Mouse (Mus musculus): ENCODE measurements at regions not wholly inside any gene's neighbourhood (a gene's known extent, or its start where the extent isn't known, plus 50 kb on each side); places are given as distances from the start of the nearest gene placed in this dataset.

DNA sequence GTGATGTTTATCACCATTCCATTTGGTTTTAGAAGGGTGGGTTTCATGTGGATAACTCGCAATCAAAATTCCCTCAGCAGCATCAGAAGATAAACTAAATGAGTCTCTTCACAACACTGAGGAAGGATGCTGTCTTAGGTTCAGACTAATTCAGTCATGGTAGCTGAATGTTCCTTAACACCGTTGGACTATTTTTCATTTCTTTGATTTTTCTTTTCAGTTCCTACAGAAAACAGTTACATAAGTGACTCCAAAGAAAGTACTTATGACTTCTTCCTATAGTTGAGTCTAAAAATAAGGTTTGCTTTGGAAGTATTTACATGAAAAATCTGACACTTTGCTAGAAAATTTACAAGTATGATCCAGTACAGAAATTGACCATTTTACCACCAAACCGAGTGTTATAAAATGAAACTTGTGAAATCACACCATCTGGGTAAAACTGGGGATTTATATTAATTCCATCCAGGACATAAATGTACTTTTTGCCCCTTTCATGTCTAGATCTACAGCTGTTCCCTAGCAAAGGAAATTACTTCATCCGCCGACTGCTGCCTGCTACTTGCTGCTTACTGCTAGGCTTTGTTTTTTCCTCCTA lies 430.3 kb downstream of the Lipi start:
- Histone ChIP-seq H3K9me3 (no peaks in the 10 kb centered on the region), H3K27me3 (replicated peaks) (no peaks in the 10 kb centered on the region), H3K9ac (no peak overlapping the region), H3K4me1 (no peaks in the 10 kb centered on the region), H3K27ac (no peak overlapping the region), H3K36me3 (no peaks in the 10 kb centered on the region), H3K4me3 (no peak overlapping the region), H3K4me2 (replicated peaks) (no peak overlapping the region)
- WGBS = 84% methylated on average over 5 of the region's 5 CpGs
- no peak for ATAC-seq (ENCODE audit: low FRiP score, low read depth)
